Mouse (Mus musculus): ENCODE measurements around the gene Unc13d. TPM values are rescaled to one million over a fixed set of nuclear protein-coding genes. Genes with fewer than 3 reads are reported as not detected.
"Not testable (repeated sequence)": the region's sequence is repeated elsewhere in the genome, so short reads cannot be mapped to it uniquely, and the experiment has no call there.

Unc13d gene
- polyA plus RNA-seq, 1 experiment from 2014 or later: 2.9 TPM

DNA sequence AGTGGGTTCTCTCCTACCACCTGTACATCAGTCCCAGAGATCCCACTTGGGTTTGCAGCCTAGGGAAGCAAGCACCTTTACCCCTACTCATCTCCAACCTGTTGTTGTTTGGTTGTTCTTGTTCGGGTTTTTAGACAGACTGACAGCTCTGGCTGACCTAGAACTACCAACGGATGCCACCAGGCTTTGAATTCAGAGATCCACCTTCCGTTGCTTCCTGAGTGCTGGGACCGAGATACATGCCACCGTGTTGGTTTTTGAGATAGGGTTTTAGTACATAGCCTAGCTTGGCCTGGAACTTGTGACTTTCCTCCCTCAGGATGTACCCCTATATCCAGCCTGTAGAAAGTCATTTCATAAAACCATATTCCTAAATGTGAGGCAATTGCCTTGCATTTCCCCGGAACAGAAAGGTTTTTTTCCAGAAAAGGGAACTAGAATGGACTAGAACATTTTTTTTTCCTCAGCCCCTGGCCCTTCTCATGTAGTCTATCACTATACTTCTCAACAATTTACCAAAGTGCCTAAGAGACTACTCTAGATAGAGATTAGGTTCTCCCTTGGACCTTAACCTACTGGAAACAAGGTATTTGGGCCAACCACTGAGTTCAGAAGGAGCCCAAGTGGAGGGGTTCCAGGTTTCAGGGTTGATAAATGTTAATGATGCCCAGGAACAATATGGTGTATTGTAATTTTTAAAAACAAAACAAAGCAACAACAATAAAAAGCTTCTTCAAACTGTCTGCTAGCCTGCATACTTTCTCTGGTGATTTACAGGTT, 48.5 kb downstream of the Unc13d start:
- Histone ChIP-seq H3K9me3 (no peaks in the 10 kb centered on the region), H3K27ac (replicated peaks) (peak overlapping the region; percentile 98), H3K4me3 (peak overlapping the region; percentile 84), H3K36me3 (replicated peaks) (peaks cover 25% of the 10 kb centered on the region), H3K27me3 (replicated peaks; ENCODE audit: low read depth, poor library complexity, severe bottlenecking) (no peaks in the 10 kb centered on the region), H3K4me1 (peaks cover 23% of the 10 kb centered on the region)
- DNase-seq (ENCODE audit: low spot score): no peak
- 80% methylated on average over 6 of the region's 6 CpGs for WGBS

DNA sequence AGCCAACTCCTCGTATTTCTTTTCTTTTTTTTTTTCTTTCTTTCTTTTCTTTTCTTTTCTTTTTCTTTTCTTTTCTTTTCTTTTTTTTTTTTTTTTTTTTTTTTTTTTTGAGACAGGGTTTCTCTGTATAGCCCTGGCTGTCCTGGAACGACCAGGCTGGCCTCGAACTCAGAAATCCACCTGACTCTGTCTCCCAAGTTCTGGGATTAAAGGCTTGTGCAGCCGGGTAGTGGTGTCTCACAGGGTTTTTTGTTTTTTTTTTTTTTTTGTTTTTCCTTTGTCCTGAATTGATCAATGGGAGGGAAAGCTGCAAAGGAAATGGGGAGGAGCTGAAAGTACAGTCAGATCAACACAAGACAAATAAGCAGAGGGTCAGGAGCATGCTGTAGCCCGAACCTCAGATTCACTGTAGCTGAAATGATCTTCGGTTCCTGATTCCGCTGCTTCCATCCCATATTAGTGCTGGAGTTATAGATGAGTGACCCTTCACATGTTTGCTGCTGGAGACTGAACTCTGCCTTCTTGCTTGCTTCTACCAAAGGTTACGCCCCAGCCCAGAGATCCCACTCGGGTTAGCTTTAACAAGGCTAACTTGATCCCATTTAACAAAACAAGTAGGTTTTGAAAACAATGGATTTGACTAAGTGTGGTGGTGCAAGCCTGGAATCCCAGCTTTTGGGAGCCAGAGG, 49.4 kb downstream of the Unc13d start:
- no peak overlapping the region for H3K4me3 ChIP-seq
- H3K27ac ChIP-seq (replicated peaks): no peak overlapping the region
- peaks cover 21% of the 10 kb centered on the region for H3K36me3 ChIP-seq (replicated peaks)
- WGBS: 86% methylated on average over 9 of the region's 9 CpGs
- H3K4me1 ChIP-seq: peaks cover 23% of the 10 kb centered on the region
- H3K9me3 ChIP-seq: no peaks in the 10 kb centered on the region
- DNase-seq (ENCODE audit: low spot score): no peak
- H3K27me3 ChIP-seq (replicated peaks; ENCODE audit: low read depth, poor library complexity, severe bottlenecking): no peaks in the 10 kb centered on the region

GRCm38 (mm10) chr11:116027756-116028155, 50.0 kb downstream of the Unc13d start, which contains the start of gene H3f3b:
Gene H3f3b (minus strand): TSS chr11:116027962.
- 81% methylated on average over 4 of the region's 4 CpGs for WGBS
- no peak within 1 kb of the TSS for H3K27ac ChIP-seq (replicated peaks)
- peaks cover 17% of the 10 kb centered on the region for H3K36me3 ChIP-seq (replicated peaks)
- H3K4me1 ChIP-seq: peaks cover 20% of the 10 kb centered on the region
- DNase-seq (ENCODE audit: low spot score): no peak
- H3K27me3 ChIP-seq (replicated peaks; ENCODE audit: low read depth, poor library complexity, severe bottlenecking): no peaks in the 10 kb centered on the region
- no peak within 1 kb of the TSS for H3K4me3 ChIP-seq
- H3K9me3 ChIP-seq: no peaks in the 10 kb centered on the region

- WGBS: 87% methylated on average over 3 of the region's 3 CpGs
- Histone ChIP-seq H3K4me1 (peaks cover 10% of the 10 kb centered on the region), H3K9me3 (no peaks in the 10 kb centered on the region), H3K27me3 (replicated peaks; ENCODE audit: low read depth, poor library complexity, severe bottlenecking) (no peaks in the 10 kb centered on the region), H3K4me3 (peak overlapping the region; percentile 97; the same call in 1 of the 2 replicates), H3K36me3 (replicated peaks) (peaks cover 26% of the 10 kb centered on the region), H3K27ac (replicated peaks) (peak overlapping the region; percentile 63)
- DNase-seq (ENCODE audit: low spot score): no peak
These were observed 52.5 kb downstream of the Unc13d start for GRCm38 (mm10) chr11:116025056-116025845.

GRCm38 (mm10) chr11:116024356-116024808, 53.4 kb downstream of the Unc13d start:
- H3K27ac ChIP-seq (replicated peaks): peak overlapping the region; percentile 99
- WGBS: under 1% methylated on average over 37 of the region's 37 CpGs
- H3K9me3 ChIP-seq: no peaks in the 10 kb centered on the region
- no peaks in the 10 kb centered on the region for H3K27me3 ChIP-seq (replicated peaks; ENCODE audit: low read depth, poor library complexity, severe bottlenecking)
- H3K4me3 ChIP-seq: peak overlapping the region; percentile 97
- H3K36me3 ChIP-seq (replicated peaks): peaks cover 26% of the 10 kb centered on the region
- peaks cover 8% of the 10 kb centered on the region for H3K4me1 ChIP-seq
- DNase-seq (ENCODE audit: low spot score): peak; percentile 97

DNA sequence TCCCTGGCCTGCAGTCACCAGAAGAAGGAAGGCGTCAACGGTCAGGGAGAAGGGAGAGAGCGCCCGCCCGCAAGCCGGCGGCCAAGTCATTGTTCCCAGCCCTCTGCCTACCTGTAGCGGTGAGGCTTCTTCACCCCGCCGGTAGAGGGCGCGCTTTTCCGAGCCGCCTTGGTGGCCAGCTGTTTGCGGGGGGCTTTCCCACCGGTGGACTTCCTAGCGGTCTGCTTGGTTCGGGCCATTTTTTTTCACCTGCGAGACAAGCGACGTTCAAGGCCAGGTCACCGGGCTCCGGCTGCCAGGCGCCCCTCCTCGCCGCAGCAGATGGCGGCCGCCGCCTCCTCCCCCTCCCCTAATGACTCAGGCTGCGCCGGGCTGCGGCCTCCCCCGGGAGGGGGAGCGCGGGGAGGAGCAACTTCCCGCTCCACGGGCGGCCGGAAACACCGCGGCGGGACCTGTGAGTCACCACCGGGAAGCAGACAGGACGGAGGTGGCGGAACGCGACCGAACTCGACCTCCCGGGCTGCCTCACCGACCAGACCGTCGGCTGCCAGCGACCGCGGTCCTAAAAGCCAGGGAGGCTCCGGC, 53.9 kb downstream of the Unc13d start:
- peak overlapping the region; percentile 97 for H3K4me3 ChIP-seq
- no peaks in the 10 kb centered on the region for H3K9me3 ChIP-seq
- peak overlapping the region; percentile 99 for H3K27ac ChIP-seq (replicated peaks)
- H3K36me3 ChIP-seq (replicated peaks): peaks cover 26% of the 10 kb centered on the region
- H3K27me3 ChIP-seq (replicated peaks; ENCODE audit: low read depth, poor library complexity, severe bottlenecking): no peaks in the 10 kb centered on the region
- WGBS: under 1% methylated on average over 57 of the region's 57 CpGs
- DNase-seq (ENCODE audit: low spot score): peak; percentile 83
- peaks cover 7% of the 10 kb centered on the region for H3K4me1 ChIP-seq

GRCm38 (mm10) chr11:116023074-116023770, 54.5 kb downstream of the Unc13d start:
- Histone ChIP-seq H3K27ac (replicated peaks) (peak overlapping the region; percentile 99), H3K4me3 (peak overlapping the region; percentile 97), H3K36me3 (replicated peaks) (peaks cover 26% of the 10 kb centered on the region)
- not testable (repeated sequence) for DNase-seq (ENCODE audit: low spot score); H3K27me3 ChIP-seq (replicated peaks; ENCODE audit: low read depth, poor library complexity, severe bottlenecking); H3K4me1 ChIP-seq; H3K9me3 ChIP-seq
- 7% methylated on average over 18 of the region's 18 CpGs for WGBS

GRCm38 (mm10) chr11:116022256-116022780, 55.4 kb downstream of the Unc13d start:
- Histone ChIP-seq H3K9me3 (no peaks in the 10 kb centered on the region), H3K27ac (replicated peaks) (no peak overlapping the region), H3K27me3 (replicated peaks; ENCODE audit: low read depth, poor library complexity, severe bottlenecking) (no peaks in the 10 kb centered on the region), H3K36me3 (replicated peaks) (peaks cover 26% of the 10 kb centered on the region), H3K4me3 (peak overlapping the region; percentile 97), H3K4me1 (peaks cover 14% of the 10 kb centered on the region)
- no peak for DNase-seq (ENCODE audit: low spot score)
- 81% methylated on average over 4 of the region's 4 CpGs for WGBS

- Histone ChIP-seq H3K36me3 (replicated peaks) (peaks cover 26% of the 10 kb centered on the region), H3K9me3 (no peaks in the 10 kb centered on the region), H3K4me1 (peaks cover 14% of the 10 kb centered on the region), H3K4me3 (peak overlapping the region; percentile 97), H3K27me3 (replicated peaks; ENCODE audit: low read depth, poor library complexity, severe bottlenecking) (no peaks in the 10 kb centered on the region), H3K27ac (replicated peaks) (no peak overlapping the region)
- 84% methylated on average over 6 of the region's 6 CpGs for WGBS
- no peak for DNase-seq (ENCODE audit: low spot score)
These were observed 56.2 kb downstream of the Unc13d start for GRCm38 (mm10) chr11:116021328-116022220.

GRCm38 (mm10) chr11:116020519-116020922, 57.2 kb downstream of the Unc13d start:
- Histone ChIP-seq H3K36me3 (replicated peaks) (peaks cover 26% of the 10 kb centered on the region), H3K9me3 (no peaks in the 10 kb centered on the region), H3K4me1 (peaks cover 14% of the 10 kb centered on the region), H3K4me3 (no peak overlapping the region), H3K27me3 (replicated peaks; ENCODE audit: low read depth, poor library complexity, severe bottlenecking) (no peaks in the 10 kb centered on the region), H3K27ac (replicated peaks) (no peak overlapping the region)
- 59% methylated on average over 1 of the region's 1 CpGs for WGBS
- DNase-seq (ENCODE audit: low spot score): no peak

- H3K4me3 ChIP-seq: no peak overlapping the region
- no peaks in the 10 kb centered on the region for H3K27me3 ChIP-seq (replicated peaks; ENCODE audit: low read depth, poor library complexity, severe bottlenecking)
- H3K9me3 ChIP-seq: no peaks in the 10 kb centered on the region
- peaks cover 16% of the 10 kb centered on the region for H3K4me1 ChIP-seq
- peak; percentile 44 for DNase-seq (ENCODE audit: low spot score)
- H3K36me3 ChIP-seq (replicated peaks): peaks cover 26% of the 10 kb centered on the region
- WGBS: 81% methylated on average over 2 of the region's 2 CpGs
- H3K27ac ChIP-seq (replicated peaks): no peak overlapping the region
These were observed 57.8 kb downstream of the Unc13d start for GRCm38 (mm10) chr11:116019976-116020411.
